Mouse (Mus musculus) midbrain, postnatal 0 days (tissue): ENCODE results near the gene Angptl1. TPM values are rescaled to one million over a fixed set of nuclear protein-coding genes. Genes with fewer than 3 reads are reported as not detected.

ENCODE experiments used
- ATAC-seq: fragments of 200-750 bp; cut with Nextera tagmentation; 2 replicates; pipeline ENCODE4 v1.8.0; 2017; ENCODE audit warnings: moderate number of reproducible peaks, mild to moderate bottlenecking, moderate TSS enrichment, moderate library complexity; ENCODE audit not compliant: low FRiP score
- DNase-seq: peaks from one replicate; pipeline ENCODE4 v3.0.0-alpha.2; 2015; ENCODE audit warnings: low spot score
- H3K27ac ChIP-seq: fragments of 300-500 bp; sonication (generic); 2 replicates; pipeline ENCODE4 v1.5.1; 2014; ENCODE audit warnings: low read depth, mild to moderate bottlenecking, low read length, mixed read lengths
- H3K27me3 ChIP-seq: fragments of 300-500 bp; sonication (generic); 2 replicates; pipeline ENCODE4 v1.6.1; 2014; ENCODE audit warnings: low read length, control low read depth, mixed read lengths; ENCODE audit not compliant: insufficient read depth
- H3K36me3 ChIP-seq: fragments of 300-500 bp; sonication (generic); 2 replicates; pipeline ENCODE4 v1.6.1; 2014; ENCODE audit warnings: low read length, control low read depth, mixed read lengths; ENCODE audit not compliant: insufficient read depth
- H3K4me1 ChIP-seq: fragments of 300-500 bp; sonication (generic); 2 replicates; pipeline ENCODE4 v1.6.1; 2014; ENCODE audit warnings: mild to moderate bottlenecking, control low read depth, antibody characterized with exemption, low read length, mixed read lengths; ENCODE audit not compliant: insufficient read depth
- H3K4me2 ChIP-seq: fragments of 300-500 bp; sonication (generic); 2 replicates; pipeline ENCODE4 v1.6.1; 2014; ENCODE audit warnings: low read depth, mild to moderate bottlenecking, low read length, mixed read lengths; ENCODE audit not compliant: poor library complexity, severe bottlenecking
- H3K4me3 ChIP-seq: fragments of 300-500 bp; sonication (generic); 2 replicates; pipeline ENCODE4 v1.5.1; 2014; ENCODE audit warnings: low read depth, mild to moderate bottlenecking, low read length, moderate library complexity
- H3K9ac ChIP-seq: fragments of 300-500 bp; sonication (generic); replicated peaks from 2 replicates; pipeline ENCODE4 v1.6.1; 2014; ENCODE audit warnings: mild to moderate bottlenecking, low read length, moderate library complexity, mixed read lengths; ENCODE audit not compliant: poor library complexity, severe bottlenecking
- H3K9me3 ChIP-seq: fragments of 300-500 bp; sonication (generic); 2 replicates; pipeline ENCODE4 v1.6.1; 2016; ENCODE audit warnings: low read length, control low read depth
- CTCF ChIP-seq: IDR thresholded peaks from 2 replicates; pipeline ENCODE4 v1.5.1; 2016; ENCODE audit warnings: antibody characterized with exemption, mild to moderate bottlenecking
- WGBS: fragments of 180-500 bp; shearing (Covaris S2); extraction: QIAGEN DNeasy Blood & Tissue Kit; methylation state at CpG from one replicate; pipeline ENCODE4 v1.1.7; 2014; 5-methylcytosine and 5-hydroxymethylcytosine counted together
- polyA plus RNA-seq: library from polyadenylated mRNA; unstranded; fragments of >200 nt; fragmentation: Nextera tagmentation; extraction: Ambion mirVana; gene quantifications from 2 replicates; pipeline ENCODE4 v1.2.1, GENCODE M21; 2015
- total RNA-seq: library from RNA; depleted of rRNA; stranded (reverse); fragments of >200 nt; gene quantifications from 2 replicates; pipeline ENCODE4 v1.2.3, GENCODE M21; 2014; rRNA removed

The Angptl1 gene
- total RNA-seq (0.47 TPM in 1 of 2 replicates, not detected in the other), polyA plus RNA-seq (0.25 and 0.27 TPM in 2 replicates)

GRCm38 (mm10) chr1:156838177-156838576 lies at the start of gene Angptl1:
TSS of gene Angptl1 (plus strand) at chr1:156838562.
- Histone ChIP-seq H3K36me3 (no peaks in the 10 kb centered on the region), H3K27ac (no peak within 1 kb of the TSS), H3K27me3 (no peaks in the 10 kb centered on the region), H3K4me1 (0 out of 2 replicates have a peak, but pooled peaks cover 3% of the 10 kb centered on the region), H3K4me2 (peak within 1 kb of the TSS; percentile 15; the same call in 1 of the 2 replicates), H3K9me3 (no peaks in the 10 kb centered on the region), H3K4me3 (no peak within 1 kb of the TSS), H3K9ac (no peak within 1 kb of the TSS)
- ATAC-seq (no peak), DNase-seq (no peak)
- 54% methylated on average over 4 of the region's 4 CpGs for WGBS
- TF ChIP-seq CTCF: no peak

GRCm38 (mm10) chr1:156789844-156790490 lies 48.4 kb upstream of the Angptl1 start:
- Histone ChIP-seq H3K4me3 (no peak overlapping the region), H3K4me2 (no peak overlapping the region), H3K27ac (no peak overlapping the region), H3K9me3 (no peaks in the 10 kb centered on the region), H3K4me1 (peaks cover 7% of the 10 kb centered on the region), H3K27me3 (no peaks in the 10 kb centered on the region), H3K9ac (no peak overlapping the region), H3K36me3 (no peaks in the 10 kb centered on the region)
- ATAC-seq (no peak), DNase-seq (no peak)
- 24% methylated on average over 5 of the region's 5 CpGs for WGBS
- no peak for TF ChIP-seq CTCF

GRCm38 (mm10) chr1:156796251-156796650 lies 42.1 kb upstream of the Angptl1 start:
- no peak for ATAC-seq
- no peaks in the 10 kb centered on the region for H3K36me3 ChIP-seq
- no peaks in the 10 kb centered on the region for H3K9me3 ChIP-seq
- no peak for TF ChIP-seq CTCF
- no peak overlapping the region for H3K9ac ChIP-seq
- H3K27ac ChIP-seq: no peak overlapping the region
- no peaks in the 10 kb centered on the region for H3K27me3 ChIP-seq
- WGBS: 79% methylated on average over 9 of the region's 9 CpGs
- no peak overlapping the region for H3K4me2 ChIP-seq
- H3K4me3 ChIP-seq: no peak overlapping the region
- no peaks in the 10 kb centered on the region for H3K4me1 ChIP-seq
- no peak for DNase-seq

- Histone ChIP-seq H3K4me2 (no peak overlapping the region), H3K4me3 (no peak overlapping the region), H3K9me3 (no peaks in the 10 kb centered on the region), H3K27ac (no peak overlapping the region), H3K36me3 (peaks cover 5% of the 10 kb centered on the region), H3K27me3 (no peaks in the 10 kb centered on the region), H3K4me1 (no peaks in the 10 kb centered on the region), H3K9ac (no peak overlapping the region)
- WGBS: 89% methylated on average over 6 of the region's 6 CpGs
- ATAC-seq (no peak), DNase-seq (no peak)
- no peak for TF ChIP-seq CTCF
These were observed 37.1 kb upstream of the Angptl1 start for GRCm38 (mm10) chr1:156801276-156801675.

GRCm38 (mm10) chr1:156808332-156808731 lies 30.0 kb upstream of the Angptl1 start:
- WGBS: 64% methylated on average over 10 of the region's 10 CpGs
- H3K27ac ChIP-seq: no peak overlapping the region

GRCm38 (mm10) chr1:156811928-156812327 lies 26.4 kb upstream of the Angptl1 start:
- H3K27ac ChIP-seq: no peak overlapping the region
- 71% methylated on average over 7 of the region's 7 CpGs for WGBS
- no peaks in the 10 kb centered on the region for H3K4me1 ChIP-seq
- DNase-seq (peak; percentile 12), ATAC-seq (no peak)
- no peak overlapping the region for H3K4me2 ChIP-seq
- TF ChIP-seq CTCF: no peak
- H3K36me3 ChIP-seq: peaks cover 21% of the 10 kb centered on the region
- H3K27me3 ChIP-seq: no peaks in the 10 kb centered on the region
- H3K4me3 ChIP-seq: no peak overlapping the region
- no peaks in the 10 kb centered on the region for H3K9me3 ChIP-seq
- H3K9ac ChIP-seq: no peak overlapping the region

More at GRCm38 (mm10) chr1:156808332-156808731, 30.0 kb upstream of the Angptl1 start:
- ATAC-seq (no peak), DNase-seq (no peak)
- Histone ChIP-seq H3K4me2 (no peak overlapping the region), H3K9ac (no peak overlapping the region), H3K9me3 (no peaks in the 10 kb centered on the region), H3K36me3 (peaks cover 14% of the 10 kb centered on the region), H3K4me3 (no peak overlapping the region), H3K4me1 (no peaks in the 10 kb centered on the region), H3K27me3 (no peaks in the 10 kb centered on the region)
- TF ChIP-seq CTCF: no peak
